Mouse (Mus musculus) ovary, postnatal 36 days (tissue): ENCODE measurements around the gene Slc9a7.
A peak's percentile ranks its signal among the peaks of the same experiment; 100 is the strongest.

Experiments
- DNase-seq: peaks from one replicate; pipeline ENCODE4 v3.0.0; 2022; ENCODE audit warnings: low spot score, mixed read lengths

Gene Slc9a7

GRCm38 (mm10) chrX:20157519-20157918 is 134.1 kb downstream of the Slc9a7 start:
- no peak for DNase-seq

- no peak for DNase-seq
Measured at GRCm38 (mm10) chrX:20129466-20129865, 162.1 kb downstream of the Slc9a7 start.

GRCm38 (mm10) chrX:20128951-20129350 is 162.7 kb downstream of the Slc9a7 start:
- no peak for DNase-seq

- DNase-seq: no peak
Measured at GRCm38 (mm10) chrX:20125481-20125880, 166.1 kb downstream of the Slc9a7 start.

- no peak for DNase-seq
Measured at GRCm38 (mm10) chrX:20117717-20118116, 173.9 kb downstream of the Slc9a7 start.

- DNase-seq: no peak
Measured at GRCm38 (mm10) chrX:20070196-20070595, 221.4 kb downstream of the Slc9a7 start.

GRCm38 (mm10) chrX:20066636-20067035 is 225.0 kb downstream of the Slc9a7 start:
- no peak for DNase-seq

GRCm38 (mm10) chrX:20061764-20062480 is 229.7 kb downstream of the Slc9a7 start:
- DNase-seq: no peak

GRCm38 (mm10) chrX:20060769-20061315 is 230.8 kb downstream of the Slc9a7 start:
- no peak for DNase-seq

GRCm38 (mm10) chrX:20060096-20060768 is 231.4 kb downstream of the Slc9a7 start:
- peak; percentile 21 for DNase-seq

GRCm38 (mm10) chrX:20059381-20059971 is 232.1 kb downstream of the Slc9a7 start, which contains the start of gene Chst7:
Chst7 (plus strand) TSS chrX:20059560.
- peak; percentile 67 for DNase-seq
